Mouse (Mus musculus): Measurements from ENCODE around the gene Bloc1s4.
A peak's percentile ranks its signal among the peaks of the same experiment; 100 is the strongest.

Gene Bloc1s4

GRCm38 (mm10) chr5:36739829-36740228, 8.6 kb downstream of the Bloc1s4 start:
- DNase-seq (ENCODE audit: inconsistent ontology term), result peak; percentile 44

DNA sequence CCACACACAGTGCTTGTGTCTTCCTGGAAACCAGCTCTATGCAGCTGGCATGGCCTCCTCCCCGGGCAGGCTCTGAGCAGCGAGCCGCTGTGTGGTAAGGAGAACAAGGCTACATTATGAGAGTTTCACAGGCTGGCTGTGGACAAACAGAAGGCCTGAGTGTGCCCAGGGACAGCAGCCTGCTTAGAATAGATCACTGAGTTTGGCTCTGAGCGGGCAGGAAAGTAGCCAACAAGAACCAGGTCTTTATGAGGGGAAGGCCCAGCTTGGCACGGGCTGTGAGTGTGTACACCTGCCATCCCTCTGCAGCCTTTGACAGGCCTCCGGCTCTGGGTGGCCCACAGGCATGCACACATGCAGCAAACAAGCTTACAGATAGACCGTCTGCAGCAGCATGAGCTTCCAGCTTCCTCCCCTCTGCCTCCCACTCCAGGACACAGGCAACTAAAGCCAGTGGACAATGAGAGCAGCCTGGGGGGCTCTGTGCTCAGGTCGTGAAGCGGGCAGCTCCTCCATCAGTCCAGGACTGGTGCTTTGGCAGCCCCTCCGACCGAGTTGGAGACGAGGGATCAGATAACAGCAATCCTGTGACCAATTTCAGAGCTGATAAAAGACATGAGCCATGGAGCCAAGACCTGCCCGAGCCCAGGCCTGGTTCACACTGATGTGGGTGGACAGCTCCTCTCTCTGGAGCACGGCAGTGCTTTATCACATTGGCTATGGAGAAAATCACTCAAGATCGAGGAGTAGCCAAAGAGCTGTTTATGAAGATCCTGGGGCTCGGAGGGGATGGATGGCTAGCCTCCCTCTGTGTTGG, 9.4 kb downstream of the Bloc1s4 start:
- peak; percentile 74 for DNase-seq (ENCODE audit: inconsistent ontology term)

DNA sequence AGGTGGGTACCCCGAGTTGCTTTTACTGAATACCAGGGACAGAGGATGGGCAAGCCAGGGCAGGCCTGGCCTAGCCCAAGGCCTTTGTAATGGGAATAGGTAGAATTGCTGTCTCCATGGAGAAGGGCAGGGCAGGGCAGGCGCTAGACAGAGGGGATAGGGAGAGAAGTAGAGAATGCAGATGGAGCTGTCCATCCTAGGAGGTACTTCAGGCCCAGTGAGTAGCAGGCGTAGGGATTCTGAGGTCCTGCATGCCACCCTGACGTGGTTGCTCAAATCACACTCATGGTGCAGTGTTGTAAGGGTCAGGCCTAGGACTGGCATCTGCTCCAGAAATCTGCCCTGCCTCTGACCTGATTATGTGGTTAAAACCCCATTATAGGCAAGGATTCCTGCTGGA, 10.7 kb downstream of the Bloc1s4 start:
- no peak for DNase-seq (ENCODE audit: inconsistent ontology term)

DNA sequence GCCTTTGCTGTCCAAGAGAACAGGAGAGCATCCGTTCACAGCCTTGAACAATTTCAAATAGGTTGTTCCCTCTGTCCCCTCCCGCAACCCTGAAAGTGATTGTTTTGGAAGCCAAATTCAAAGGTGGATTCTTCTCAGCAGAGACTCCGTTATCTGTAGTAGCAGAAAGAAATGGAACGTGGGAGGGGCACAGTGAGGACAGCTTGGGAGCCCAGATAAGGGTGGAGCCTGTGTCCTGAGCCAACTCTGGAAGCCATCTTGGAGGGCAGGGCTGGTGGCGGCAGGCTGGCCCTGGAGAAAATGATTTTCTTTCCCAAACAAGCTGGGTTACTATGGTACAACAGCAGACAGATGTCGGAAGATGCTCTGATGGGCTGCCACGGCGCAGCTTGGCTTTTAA, 12.4 kb downstream of the Bloc1s4 start:
- no peak for DNase-seq (ENCODE audit: inconsistent ontology term)

DNA sequence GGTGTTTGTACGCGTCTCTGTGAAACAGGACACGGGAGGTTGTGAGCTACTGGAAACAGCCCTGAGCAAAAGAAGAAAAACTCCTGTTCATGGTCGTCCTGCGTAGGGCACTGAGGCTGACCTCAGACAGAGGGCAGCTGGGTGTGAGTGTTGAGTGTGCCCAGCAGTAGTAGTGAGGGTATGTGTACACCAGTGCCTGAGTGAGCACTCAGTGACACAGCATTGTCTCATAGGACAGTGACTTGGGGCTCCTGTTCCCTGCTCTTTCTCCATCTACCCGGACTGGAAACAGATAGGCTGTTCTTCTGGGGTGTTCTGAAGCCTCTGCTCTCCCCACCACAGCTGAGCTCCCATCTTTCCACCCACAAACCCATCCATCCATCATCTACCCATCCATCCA, 13.3 kb downstream of the Bloc1s4 start:
- no peak for DNase-seq (ENCODE audit: inconsistent ontology term)

- no peak for DNase-seq (ENCODE audit: inconsistent ontology term)
Measured at GRCm38 (mm10) chr5:36733405-36733804, 15.0 kb downstream of the Bloc1s4 start.

GRCm38 (mm10) chr5:36731901-36732652, 16.4 kb downstream of the Bloc1s4 start:
- DNase-seq (ENCODE audit: inconsistent ontology term), result no peak

DNA sequence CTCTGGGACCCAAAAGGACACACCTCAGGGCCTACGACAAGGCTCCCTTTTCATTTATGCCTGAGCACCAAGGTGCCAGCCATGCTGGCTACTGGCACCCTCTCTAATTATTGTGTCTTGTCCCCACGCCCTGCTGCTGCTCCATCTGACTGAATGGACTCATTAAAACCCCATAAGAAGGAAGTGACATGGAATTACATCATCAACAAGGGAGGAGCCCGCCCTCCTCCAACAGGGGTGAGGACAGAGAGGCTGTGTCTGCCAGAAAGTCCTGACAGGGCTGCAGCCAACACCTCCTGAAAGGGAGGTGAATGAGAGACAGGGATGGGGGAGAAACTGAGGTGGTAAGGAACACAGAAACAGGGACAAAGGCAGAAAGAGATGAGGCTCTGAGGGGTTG, 17.8 kb downstream of the Bloc1s4 start:
- DNase-seq (ENCODE audit: inconsistent ontology term), result peak; percentile 58

DNA sequence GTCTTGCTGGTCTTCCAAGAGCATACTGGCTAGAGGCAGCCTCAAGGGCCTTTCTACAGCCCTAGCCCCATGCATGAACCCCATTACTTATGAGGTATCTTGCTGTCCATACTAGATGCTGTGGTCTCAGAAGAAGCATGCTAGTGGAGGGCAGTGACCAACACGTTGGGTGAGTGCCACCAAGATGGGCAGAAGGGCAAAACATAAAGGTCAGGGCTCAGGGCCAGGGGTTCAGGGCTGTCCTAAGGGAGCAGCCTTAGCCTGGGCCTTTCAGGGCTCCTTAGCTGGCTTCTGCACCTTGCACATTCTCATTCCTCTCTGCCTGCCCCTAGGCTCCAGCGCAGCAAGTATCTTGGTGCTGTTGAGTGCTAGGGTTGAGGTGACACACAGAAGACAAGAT, 18.5 kb downstream of the Bloc1s4 start:
- no peak for DNase-seq (ENCODE audit: inconsistent ontology term)

DNA sequence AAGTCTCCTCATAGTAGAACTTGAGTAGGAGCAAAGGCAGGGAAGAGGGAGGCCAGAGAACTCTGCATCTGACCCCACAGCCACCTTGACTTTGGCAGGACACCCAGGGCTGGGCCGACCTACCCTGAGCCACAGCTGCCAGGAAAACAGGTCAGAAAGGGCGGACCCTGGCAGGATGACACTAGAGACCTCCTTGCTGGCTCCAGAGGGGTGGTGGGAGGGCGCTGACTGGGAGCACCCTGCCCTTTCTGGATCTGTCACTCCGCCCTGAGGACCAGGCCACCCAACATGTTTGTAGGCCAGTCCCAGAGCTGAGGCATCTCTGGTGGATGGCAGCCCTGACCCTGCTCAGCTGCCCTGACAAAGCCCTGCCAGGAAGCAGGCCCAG, 19.4 kb downstream of the Bloc1s4 start:
- no peak for DNase-seq (ENCODE audit: inconsistent ontology term)

DNA sequence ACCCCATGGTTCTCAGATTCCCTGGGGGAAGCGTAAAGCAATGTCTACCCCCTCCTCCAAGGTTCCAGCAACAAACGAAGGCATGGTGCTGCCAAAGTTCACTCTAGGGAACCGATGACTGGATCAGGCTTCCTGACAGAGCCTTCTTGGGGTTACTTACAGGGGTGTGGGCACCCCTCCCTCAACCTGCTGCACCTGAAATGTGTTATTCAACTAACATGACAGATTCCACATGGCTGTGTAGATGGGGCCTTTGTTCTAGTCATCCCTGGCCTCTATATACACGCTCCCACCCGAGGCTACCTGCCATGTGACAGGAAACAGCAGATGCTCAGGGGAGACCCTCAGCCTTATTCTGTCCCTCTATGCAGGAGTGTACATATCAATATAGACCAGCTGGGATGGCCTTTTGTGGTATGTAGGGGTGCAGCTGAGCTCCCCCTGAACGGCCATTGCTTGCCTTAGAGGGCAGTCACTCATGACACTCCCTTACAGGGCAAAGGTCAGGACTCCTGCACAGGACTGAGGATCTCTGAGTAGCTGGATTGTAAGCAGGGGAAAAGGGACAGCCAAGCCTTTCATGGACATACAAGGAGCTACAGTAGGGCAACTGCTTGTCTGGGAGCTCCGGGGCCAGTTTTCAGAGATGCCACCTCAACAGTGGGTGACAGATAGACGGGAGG, 19.9 kb downstream of the Bloc1s4 start:
- DNase-seq (ENCODE audit: inconsistent ontology term), result no peak

DNA sequence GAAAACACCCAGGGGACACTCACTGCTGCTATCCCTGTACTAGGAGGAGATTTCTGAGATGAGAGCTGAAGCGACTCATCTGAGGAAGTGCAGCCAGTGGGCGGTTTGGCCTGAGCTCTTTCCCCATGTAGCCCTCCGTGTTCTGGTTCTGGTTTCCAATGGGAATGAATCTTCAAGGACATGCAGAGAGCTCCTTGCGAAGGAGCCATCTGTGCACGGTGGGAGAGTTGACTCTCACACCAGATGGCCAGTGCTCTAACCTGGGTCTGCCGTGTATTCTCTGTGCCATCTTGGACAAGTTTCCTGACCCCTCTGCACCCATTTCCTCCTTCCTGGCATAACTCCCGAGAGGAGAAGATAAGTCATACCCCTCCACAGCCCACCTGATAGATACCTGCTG, 20.7 kb downstream of the Bloc1s4 start:
- no peak for DNase-seq (ENCODE audit: inconsistent ontology term)

- DNase-seq (ENCODE audit: inconsistent ontology term), result no peak
Measured at GRCm38 (mm10) chr5:36727136-36727535, 21.3 kb downstream of the Bloc1s4 start.

DNA sequence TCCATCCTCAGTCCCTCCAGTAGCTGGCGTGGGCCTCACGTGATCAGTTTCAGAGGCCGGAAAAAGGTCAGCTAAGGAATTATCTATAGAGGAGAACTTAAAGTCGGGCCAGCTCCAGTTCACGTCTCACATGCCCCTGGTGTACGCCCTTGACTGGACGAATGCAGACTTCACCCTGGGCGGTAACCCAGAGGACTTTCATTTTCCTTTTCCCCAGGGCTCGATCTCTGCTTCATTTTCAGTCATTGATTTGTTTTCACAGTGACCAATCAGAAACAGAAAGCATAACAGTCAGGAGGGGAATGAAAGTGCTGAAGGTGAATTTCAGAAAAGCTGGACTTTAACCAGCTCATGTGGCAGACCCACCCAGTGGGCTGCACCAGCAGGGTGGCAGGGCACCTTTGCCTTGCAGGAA, 22.1 kb downstream of the Bloc1s4 start:
- DNase-seq (ENCODE audit: inconsistent ontology term), result no peak

DNA sequence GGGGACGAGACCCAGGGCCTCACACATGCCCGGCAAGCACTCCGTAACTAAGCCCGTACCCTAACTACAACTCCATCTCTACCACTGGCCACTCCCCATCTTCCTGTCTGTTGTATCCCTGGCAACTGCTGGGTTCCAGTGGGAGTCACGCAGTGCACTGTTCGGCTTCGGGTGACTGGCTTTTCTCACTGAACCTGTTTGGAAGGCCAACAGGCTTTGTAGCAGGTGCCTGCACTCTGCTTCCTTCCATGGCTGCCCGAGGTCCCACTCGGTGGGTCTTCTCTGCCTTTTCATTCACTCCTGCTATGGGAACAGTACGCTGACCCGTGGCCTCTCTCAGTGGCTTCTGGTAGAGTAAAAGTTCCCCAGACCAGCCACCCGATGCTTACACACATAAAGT, 22.6 kb downstream of the Bloc1s4 start:
- no peak for DNase-seq (ENCODE audit: inconsistent ontology term)

- DNase-seq (ENCODE audit: inconsistent ontology term), result no peak
Measured at GRCm38 (mm10) chr5:36724274-36724673, 24.2 kb downstream of the Bloc1s4 start.

GRCm38 (mm10) chr5:36723356-36723755, 25.1 kb downstream of the Bloc1s4 start:
- peak; percentile 82 for DNase-seq (ENCODE audit: inconsistent ontology term)

- DNase-seq (ENCODE audit: inconsistent ontology term), result peak; percentile 55
Measured at GRCm38 (mm10) chr5:36722415-36722856, 26.0 kb downstream of the Bloc1s4 start.

- DNase-seq (ENCODE audit: inconsistent ontology term), result no peak
Measured at GRCm38 (mm10) chr5:36720710-36721375, 27.6 kb downstream of the Bloc1s4 start.

DNA sequence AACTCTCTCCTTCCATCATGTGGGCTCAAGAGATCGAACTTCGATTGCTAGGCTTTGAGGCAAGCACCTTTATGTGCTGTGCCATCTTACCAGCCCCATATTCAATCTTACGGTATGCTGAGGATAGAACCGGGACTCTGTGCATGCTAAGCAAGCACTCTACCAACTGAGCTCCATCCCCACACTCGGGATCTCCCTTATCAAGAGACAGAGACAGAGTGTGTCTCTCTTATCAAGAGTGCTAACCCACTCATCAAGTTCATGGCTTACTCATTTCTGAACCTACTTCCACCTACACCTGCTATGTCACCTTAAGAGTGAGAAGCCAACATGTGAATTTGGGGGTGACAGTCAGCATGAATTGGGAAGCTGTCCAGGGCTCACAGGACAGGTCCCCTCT, 28.2 kb downstream of the Bloc1s4 start:
- DNase-seq (ENCODE audit: inconsistent ontology term), result no peak

- no peak for DNase-seq (ENCODE audit: inconsistent ontology term)
Measured at GRCm38 (mm10) chr5:36719601-36720000, 28.8 kb downstream of the Bloc1s4 start.

DNA sequence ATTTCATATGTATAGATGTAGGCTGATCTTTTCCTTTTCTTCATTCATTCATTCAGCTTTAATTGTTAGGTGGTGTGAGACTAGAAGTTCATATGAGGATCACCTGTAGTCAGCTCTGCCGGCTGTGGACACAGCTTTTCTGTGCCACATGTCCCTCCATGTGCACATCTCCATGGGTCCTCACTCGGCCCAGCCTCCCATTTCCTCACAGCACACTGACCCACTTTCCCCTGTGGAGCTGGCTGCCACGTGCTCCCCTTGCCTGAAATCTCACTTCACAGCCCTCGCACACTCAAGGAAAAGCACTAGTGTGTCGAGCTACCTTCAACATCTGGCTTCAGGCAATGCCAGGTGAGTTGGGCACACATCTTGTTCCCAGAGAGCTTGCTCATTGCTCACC, 29.3 kb downstream of the Bloc1s4 start:
- no peak for DNase-seq (ENCODE audit: inconsistent ontology term)

Data from Muller cell, postnatal 12 days (primary cell).